Comparison of ENCODE assay signal across 28 mouse cellular contexts in genomic region chr17:47956486-47956885, GRCm38 (mm10). TPM values are rescaled to one million over a fixed set of nuclear protein-coding genes. Genes with fewer than 3 reads are reported as not detected.
DNase-seq lines count a peak whose midpoint lies in the region; ATAC-seq and TF ChIP-seq lines count a peak whose summit lies in the region.
"Had no signal": no experiment of that assay in that cellular context is flagged by ENCODE, and none has a peak within 500 bp of the region (broad histone marks: within the 10 kb centered on the region; RNA-seq: fewer than 3 reads in every experiment).

No protein-coding gene starts in this region.

- no peak for DNase-seq in lung, postnatal 0 days (ENCODE audit: low spot score)
- DNase-seq in A20 (ENCODE audit: low read depth, low spot score), result peak; percentile 50
- peak; percentile 64 for DNase-seq in ZHBTc4 (ENCODE audit: low read depth, low spot score)
- no peak for DNase-seq in left cerebral cortex, postnatal 14 days (ENCODE audit: low spot score in 2 of 2)
- DNase-seq in left cerebral cortex, postnatal 10 days (ENCODE audit: extremely low spot score in 1 of 2, low spot score in 2 of 2), result no peak
- DNase-seq in cerebellum, adult 9-10 months, result no peak
- DNase-seq: adrenal gland, adult 2 months; adrenal gland, postnatal 14 days; cerebellum, adult 11-12 months; cerebellum, adult 8-10 months; cerebellum, postnatal 14 days; gastrocnemius, postnatal 10 days; gastrocnemius, postnatal 36 days; heart, adult 2 months; heart, postnatal 14 days; heart, postnatal 4 days; kidney, adult 11 months had no signal

- no peaks in the 10 kb centered on the region for H3K27me3 ChIP-seq in lung, embryonic 15.5 days
- H3K27me3 ChIP-seq in lung, postnatal 0 days (replicated peaks; ENCODE audit: insufficient read depth, low read length), result 0 out of 2 replicates have a peak, but pooled peaks cover 4% of the 10 kb centered on the region
- no peaks in the 10 kb centered on the region for H3K27me3 ChIP-seq in ES-Bruce4 (ENCODE audit: control insufficient read depth, insufficient read depth, low read length, poor library complexity, severe bottlenecking)

- H3K4me1 ChIP-seq in lung, embryonic 15.5 days, result peaks cover 39% of the 10 kb centered on the region
- no peaks in the 10 kb centered on the region for H3K4me1 ChIP-seq in lung, postnatal 0 days (ENCODE audit: insufficient read depth, low read depth, low read length)
- H3K4me1 ChIP-seq in ES-Bruce4 (ENCODE audit: control insufficient read depth, insufficient read depth, low read length), result peaks cover 9% of the 10 kb centered on the region

- H3K9me3 ChIP-seq in lung, embryonic 15.5 days, result no peaks in the 10 kb centered on the region
- H3K9me3 ChIP-seq in lung, postnatal 0 days (ENCODE audit: low read length), result no peaks in the 10 kb centered on the region
- H3K9me3 ChIP-seq in ES-Bruce4 (replicated peaks; ENCODE audit: control insufficient read depth, insufficient read depth, low read length, poor library complexity, severe bottlenecking), result no peaks in the 10 kb centered on the region
- H3K9me3 ChIP-seq: forebrain, embryonic 10.5 days; forebrain, embryonic 13.5 days; heart, embryonic 10.5 days; heart, embryonic 13.5 days had no signal

- 93% methylated on average over 8 of the region's 8 CpGs for WGBS in lung, embryonic 15.5 days
- 89% methylated on average over 8 of the region's 8 CpGs for WGBS in lung, postnatal 0 days

- no peak for TF ChIP-seq EP300 in lung, postnatal 0 days (IDR thresholded peaks at IDR 0.05)
- no peak for TF ChIP-seq EP300 in ES-Bruce4 (IDR thresholded peaks at IDR 0.05; ENCODE audit: insufficient read depth, low read depth, low read length)

- TF ChIP-seq CTCF in lung, postnatal 0 days (IDR thresholded peaks at IDR 0.05), result no peak
- TF ChIP-seq CTCF in ES-Bruce4 (IDR thresholded peaks at IDR 0.05; ENCODE audit: low read depth, low read length), result peak; percentile 31

- no peak for ATAC-seq in lung, embryonic 15.5 days (ENCODE audit: borderline replicate concordance, extremely low read depth, low FRiP score, low TSS enrichment)
- ATAC-seq in lung, postnatal 0 days, result no peak
- ATAC-seq: CD4-positive, CD25-positive, alpha-beta regulatory T cell, adult 4 months; forebrain, embryonic 13.5 days; forebrain, embryonic 16.5 days; hindbrain, postnatal 0 days; inflammation-experienced regulatory T-cells, adult 6 months had no signal

- H3K4me3 ChIP-seq in lung, embryonic 15.5 days, result no peak overlapping the region
- H3K4me3 ChIP-seq in lung, postnatal 0 days (ENCODE audit: low read depth, low read length), result no peak overlapping the region
- H3K4me3 ChIP-seq in ES-Bruce4 (ENCODE audit: low read depth, low read length), result no peak overlapping the region
- H3K4me3 ChIP-seq: forebrain, embryonic 10.5 days; forebrain, embryonic 13.5 days; heart, adult 2 months; heart, embryonic 10.5 days; heart, embryonic 13.5 days had no signal

- intact Hi-C loops in left cerebral cortex, postnatal 14 days (cut with DNase I), result no loop called here
- intact Hi-C loops in left cerebral cortex, postnatal 10 days (cut with DNase I), result no loop called here

- no peak overlapping the region for H3K4me2 ChIP-seq in lung, embryonic 15.5 days
- no peak overlapping the region for H3K4me2 ChIP-seq in lung, postnatal 0 days (replicated peaks; ENCODE audit: low read depth, low read length)
- H3K4me2 ChIP-seq: forebrain, embryonic 13.5 days; heart, embryonic 13.5 days; hindbrain, embryonic 14.5 days had no signal

- no peak overlapping the region for H3K9ac ChIP-seq in lung, embryonic 15.5 days
- H3K9ac ChIP-seq in lung, postnatal 0 days (replicated peaks; ENCODE audit: low read depth), result no peak overlapping the region
- H3K9ac ChIP-seq in ES-Bruce4 (ENCODE audit: low read depth, poor library complexity, severe bottlenecking), result no peak overlapping the region
- H3K9ac ChIP-seq: forebrain, embryonic 13.5 days; heart, embryonic 13.5 days; hindbrain, embryonic 14.5 days had no signal

- no peaks in the 10 kb centered on the region for H3K36me3 ChIP-seq in lung, embryonic 15.5 days
- no peaks in the 10 kb centered on the region for H3K36me3 ChIP-seq in lung, postnatal 0 days (ENCODE audit: insufficient read depth, low read length)
- no peaks in the 10 kb centered on the region for H3K36me3 ChIP-seq in ES-Bruce4 (ENCODE audit: control insufficient read depth, insufficient read depth, low read length, poor library complexity, severe bottlenecking)
- H3K36me3 ChIP-seq: forebrain, embryonic 10.5 days; heart, embryonic 10.5 days; heart, embryonic 13.5 days had no signal

- TF ChIP-seq POLR2A in ES-Bruce4 (IDR thresholded peaks at IDR 0.05; ENCODE audit: insufficient read depth, low read length), result no peak

- 0 out of 2 replicates have a peak overlapping the region, but pooled peaks have one; percentile 91 for H3K27ac ChIP-seq in lung, embryonic 15.5 days
- H3K27ac ChIP-seq in lung, postnatal 0 days (ENCODE audit: low read length), result no peak overlapping the region
- no peak overlapping the region for H3K27ac ChIP-seq in ES-Bruce4 (ENCODE audit: insufficient read depth, low read length)
- H3K27ac ChIP-seq: forebrain, embryonic 10.5 days; forebrain, embryonic 13.5 days; heart, adult 2 months; hindbrain, embryonic 14.5 days; hindbrain, postnatal 0 days had no signal

RNA-seq across cellular contexts. Expression of gene Foxp4, which starts 32.0 kb away (rescaled TPM):
- 23.7 and 24.1 TPM in 2 replicates for polyA plus RNA-seq in lung, embryonic 15.5 days (2015; fragmentation: Nextera tagmentation; extraction: Ambion mirVana)
- polyA plus RNA-seq in lung, postnatal 0 days (2015; fragmentation: Nextera tagmentation; extraction: Ambion mirVana), result 10.2 and 14.3 TPM in 2 replicates
- 44.2 and 52.3 TPM in 2 replicates for polyA plus RNA-seq in ES-Bruce4 (2011; ENCODE audit: insufficient read depth, insufficient read length, low read depth, missing spikeins)
- 10 to 100 TPM; 43.1 to 55.1 TPM for total RNA-seq in left cerebral cortex, postnatal 14 days (2021)
- total RNA-seq in left cerebral cortex, postnatal 10 days (2021), result 10 to 100 TPM; 52.3 to 53.9 TPM

Comparison
In these comparisons a context has a peak if more than half of its experiments do, and no peak if none do; other contexts are left out.
1. DNase-seq: peak in A20 (single experiment) and ZHBTc4 (single experiment); none in lung, postnatal 0 days (single experiment), left cerebral cortex, postnatal 14 days (0 of 2), left cerebral cortex, postnatal 10 days (0 of 2) and cerebellum, adult 9-10 months (single experiment).